Mouse (Mus musculus) embryo, embryonic 11 days (tissue): Measurements from ENCODE around the gene Rasal2.

Experiments used
- DNase-seq: peaks from one replicate; pipeline ENCODE4 v3.0.0-alpha.2; 2015

Rasal2 gene

GRCm38 (mm10) chr1:157439101-157439500 is 26.7 kb upstream of the Rasal2 start:
- no peak for DNase-seq

- no peak for DNase-seq
Observed at GRCm38 (mm10) chr1:157438290-157438689, 25.9 kb upstream of the Rasal2 start.

- no peak for DNase-seq
Observed at GRCm38 (mm10) chr1:157435926-157436325, 23.5 kb upstream of the Rasal2 start.

- no peak for DNase-seq
Observed at GRCm38 (mm10) chr1:157434404-157434803, 22.0 kb upstream of the Rasal2 start.

GRCm38 (mm10) chr1:157433316-157433715 is 20.9 kb upstream of the Rasal2 start:
- DNase-seq, result no peak

GRCm38 (mm10) chr1:157428366-157428765 is 16.0 kb upstream of the Rasal2 start:
- DNase-seq, result no peak

- DNase-seq, result no peak
Observed at GRCm38 (mm10) chr1:157427604-157428003, 15.2 kb upstream of the Rasal2 start.

GRCm38 (mm10) chr1:157426933-157427332 is 14.5 kb upstream of the Rasal2 start:
- no peak for DNase-seq

- DNase-seq, result no peak
Observed at GRCm38 (mm10) chr1:157425741-157426427, 13.5 kb upstream of the Rasal2 start.

GRCm38 (mm10) chr1:157417861-157418260 is 5.5 kb upstream of the Rasal2 start:
- DNase-seq, result no peak

GRCm38 (mm10) chr1:157417414-157417813 is 5.0 kb upstream of the Rasal2 start:
- no peak for DNase-seq

GRCm38 (mm10) chr1:157416628-157417027 is 4.2 kb upstream of the Rasal2 start:
- DNase-seq, result no peak

GRCm38 (mm10) chr1:157415771-157416170 is 3.4 kb upstream of the Rasal2 start:
- no peak for DNase-seq

GRCm38 (mm10) chr1:157411711-157412380 is 549 bp downstream of the Rasal2 start:
- peak; percentile 78 for DNase-seq

GRCm38 (mm10) chr1:157411341-157411710 is 1.1 kb downstream of the Rasal2 start:
- no peak for DNase-seq

- DNase-seq, result no peak
Observed at GRCm38 (mm10) chr1:157410937-157411336, 1.5 kb downstream of the Rasal2 start.

- no peak for DNase-seq
Observed at GRCm38 (mm10) chr1:157409648-157410047, 2.7 kb downstream of the Rasal2 start.

GRCm38 (mm10) chr1:157388027-157388426 is 24.4 kb downstream of the Rasal2 start:
- peak; percentile 31 for DNase-seq

- DNase-seq, result peak; percentile 7
Observed at GRCm38 (mm10) chr1:157380694-157381093, 31.7 kb downstream of the Rasal2 start.

GRCm38 (mm10) chr1:157370397-157370796 is 42.0 kb downstream of the Rasal2 start:
- no peak for DNase-seq

GRCm38 (mm10) chr1:157368316-157368715 is 44.1 kb downstream of the Rasal2 start:
- DNase-seq, result no peak

GRCm38 (mm10) chr1:157346661-157347060 is 65.7 kb downstream of the Rasal2 start:
- no peak for DNase-seq

GRCm38 (mm10) chr1:157343519-157343918 is 68.9 kb downstream of the Rasal2 start:
- DNase-seq, result peak; percentile 17

GRCm38 (mm10) chr1:157334834-157335233 is 77.6 kb downstream of the Rasal2 start:
- no peak for DNase-seq

- no peak for DNase-seq
Observed at GRCm38 (mm10) chr1:157328068-157328467, 84.3 kb downstream of the Rasal2 start.
